Mouse (Mus musculus) cortical plate, adult 2 months (tissue): ENCODE results near the gene Tet2. TPM values are rescaled to one million over a fixed set of nuclear protein-coding genes. Genes with fewer than 3 reads are reported as not detected.

Source experiments
- H3K27ac ChIP-seq: fragments of 200-500 bp; 2 replicates; pipeline ENCODE4 v1.5.1; 2012; ENCODE audit warnings: low read length, control low read depth, inconsistent platforms; ENCODE audit not compliant: insufficient read depth
- H3K4me1 ChIP-seq: fragments of 200-500 bp; 2 replicates; pipeline ENCODE4 v1.6.1; 2011; ENCODE audit warnings: low read length; ENCODE audit not compliant: control insufficient read depth, insufficient read depth
- H3K4me3 ChIP-seq: fragments of 200-500 bp; 2 replicates; pipeline ENCODE4 v1.5.1; 2011; ENCODE audit warnings: mild to moderate bottlenecking, low read length, control low read depth; ENCODE audit not compliant: insufficient read depth
- CTCF ChIP-seq: fragments of 200-500 bp; IDR thresholded peaks from 2 replicates; pipeline ENCODE4 v1.5.1; 2011; ENCODE audit warnings: mild to moderate bottlenecking, control low read depth, low read length; ENCODE audit not compliant: insufficient read depth; ENCODE audit errors: extremely low read depth
- POLR2A ChIP-seq: fragments of 200-500 bp; IDR thresholded peaks from 2 replicates; pipeline ENCODE4 v1.6.1; 2011; ENCODE audit warnings: mild to moderate bottlenecking, low read length, control low read depth; ENCODE audit not compliant: insufficient read depth; ENCODE audit errors: extremely low read depth
- polyA plus RNA-seq: library from polyadenylated mRNA; depleted of rRNA; stranded (reverse); fragments of >200 nt; gene quantifications from 2 replicates; pipeline ENCODE4 v1.2.3, GENCODE M21; 2012

The Tet2 gene
- polyA plus RNA-seq, 1 experiment: 25.6 TPM

DNA sequence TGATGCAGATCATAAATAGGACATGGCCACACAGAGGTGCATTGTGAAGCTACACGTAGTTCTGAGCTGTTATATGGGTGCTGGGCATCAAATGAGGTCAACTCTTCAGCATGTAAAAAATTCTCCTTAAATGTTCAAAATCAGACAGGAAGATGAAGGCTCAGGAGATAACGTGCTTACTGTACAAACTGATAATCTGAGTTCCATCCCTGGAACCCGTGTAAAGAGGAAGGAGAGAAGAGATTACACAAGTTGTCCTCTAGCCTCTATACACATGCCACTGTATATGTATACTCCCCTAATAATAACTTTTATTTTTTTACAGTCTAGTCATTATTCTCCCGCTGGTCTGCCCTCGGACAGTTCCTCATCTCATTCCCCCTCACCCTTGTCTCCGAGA lies 21.7 kb downstream of the Tet2 start:
- H3K27ac ChIP-seq: no peak overlapping the region
- TF ChIP-seq CTCF: no peak
- no peak for TF ChIP-seq POLR2A
- H3K4me3 ChIP-seq: no peak overlapping the region
- H3K4me1 ChIP-seq: peaks cover 2% of the 10 kb centered on the region; the same call in 1 of the 2 replicates

DNA sequence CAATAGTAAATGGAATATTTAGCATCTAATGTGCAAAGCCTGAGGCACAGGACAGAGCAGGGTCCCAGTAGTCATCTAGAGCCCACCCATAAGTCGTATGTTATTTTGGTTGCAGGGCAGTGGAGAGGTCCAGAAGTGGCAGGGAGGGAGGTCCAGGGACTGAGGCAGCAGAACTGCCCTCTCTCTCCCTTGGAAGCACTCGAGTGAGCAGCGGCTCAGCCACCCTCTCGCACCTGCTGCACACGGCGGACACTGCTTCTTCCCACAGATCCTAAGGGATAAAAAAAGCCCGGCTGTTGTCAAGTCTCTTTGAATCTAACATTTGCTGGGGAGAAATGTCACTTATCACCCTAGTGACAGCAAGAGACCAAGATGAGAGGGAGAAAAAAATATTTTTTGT lies 22.6 kb downstream of the Tet2 start:
- no peak overlapping the region for H3K27ac ChIP-seq
- peaks cover 2% of the 10 kb centered on the region; the same call in 1 of the 2 replicates for H3K4me1 ChIP-seq
- no peak overlapping the region for H3K4me3 ChIP-seq
- TF ChIP-seq CTCF: no peak
- TF ChIP-seq POLR2A: no peak

DNA sequence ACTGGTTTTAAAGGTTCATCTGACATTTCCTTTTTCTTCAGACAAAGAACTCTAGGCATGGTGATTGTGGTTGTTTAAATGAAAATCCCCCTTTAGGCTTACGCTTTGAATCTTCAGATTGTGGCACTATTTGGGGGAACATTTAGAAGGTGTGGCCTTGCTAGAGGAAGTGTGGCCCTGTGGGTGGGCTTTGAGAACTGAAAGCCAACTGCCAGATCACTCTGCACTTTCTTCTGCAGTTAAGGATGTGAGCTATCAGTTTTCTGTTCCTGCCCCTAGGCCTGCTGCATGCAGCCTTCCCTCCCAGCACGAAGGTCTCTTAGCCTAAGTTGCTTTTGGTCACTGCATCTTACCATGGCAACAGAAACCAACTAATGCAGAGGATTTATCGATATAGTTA lies 26.1 kb downstream of the Tet2 start:
- no peak overlapping the region for H3K4me3 ChIP-seq
- peaks cover 2% of the 10 kb centered on the region; the same call in 1 of the 2 replicates for H3K4me1 ChIP-seq
- TF ChIP-seq CTCF: no peak
- TF ChIP-seq POLR2A: no peak
- no peak overlapping the region for H3K27ac ChIP-seq

DNA sequence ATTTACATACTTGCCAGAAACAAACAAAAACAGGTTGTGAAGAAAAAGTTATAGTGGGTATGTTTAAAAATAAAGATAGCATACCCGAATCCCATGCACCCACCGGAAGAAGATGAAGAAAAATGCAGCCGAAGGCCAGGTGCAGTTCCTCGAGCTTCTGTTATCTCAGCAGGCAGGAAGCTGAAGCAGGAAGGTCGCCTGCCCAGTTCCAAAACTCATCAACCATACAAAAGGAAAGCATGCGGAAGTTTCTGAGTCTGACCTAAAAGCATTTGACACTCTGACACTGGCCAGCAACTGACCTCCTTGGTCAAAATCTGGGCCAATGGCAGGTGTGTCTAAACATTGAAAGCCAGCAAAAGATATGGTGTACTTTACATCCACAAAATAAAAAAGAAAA lies 26.8 kb downstream of the Tet2 start:
- TF ChIP-seq POLR2A: no peak
- no peak for TF ChIP-seq CTCF
- H3K4me3 ChIP-seq: no peak overlapping the region
- no peak overlapping the region for H3K27ac ChIP-seq
- peaks cover 2% of the 10 kb centered on the region; the same call in 1 of the 2 replicates for H3K4me1 ChIP-seq

DNA sequence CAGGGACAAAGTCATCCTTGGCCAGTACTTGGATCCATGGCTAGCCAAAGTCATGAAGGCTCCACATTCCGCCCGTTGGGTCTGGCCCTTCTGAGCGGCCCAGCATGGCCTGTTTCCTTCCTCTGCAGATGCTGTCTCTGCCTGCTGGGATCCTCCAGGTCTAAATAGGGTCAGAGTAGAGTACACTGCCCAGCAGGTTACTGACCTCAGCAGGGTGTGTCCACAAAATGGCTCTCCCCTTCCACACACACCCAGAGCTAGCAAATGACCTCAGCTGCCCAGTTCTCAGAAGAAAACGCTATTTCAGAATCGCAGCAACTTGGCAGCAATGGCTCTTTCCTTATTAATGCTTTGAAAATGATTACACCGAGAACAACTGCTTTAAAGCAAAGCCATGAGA lies 27.5 kb downstream of the Tet2 start:
- Histone ChIP-seq H3K27ac (no peak overlapping the region), H3K4me3 (no peak overlapping the region), H3K4me1 (peaks cover 2% of the 10 kb centered on the region; the same call in 1 of the 2 replicates)
- TF ChIP-seq CTCF (no peak), POLR2A (no peak)

DNA sequence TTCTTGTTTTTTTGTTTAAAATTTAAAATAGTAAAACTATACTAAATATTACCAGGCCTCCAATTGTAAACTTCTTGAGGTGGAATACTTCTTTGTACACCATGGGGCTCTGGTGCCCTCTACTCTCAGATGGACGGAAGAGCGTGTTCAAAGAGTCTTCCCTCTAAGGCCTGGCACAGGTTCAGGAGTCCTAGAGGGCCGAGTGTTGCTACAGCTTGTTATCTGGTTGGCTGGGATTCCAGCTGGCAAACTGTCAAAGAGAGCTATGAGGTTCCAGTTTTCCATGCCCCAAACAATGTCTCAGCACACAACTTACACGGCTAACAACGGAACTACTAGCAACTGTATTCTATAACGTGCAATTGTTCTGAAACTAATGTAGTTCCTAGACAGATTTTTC lies 28.8 kb downstream of the Tet2 start:
- H3K4me1 ChIP-seq: no peaks in the 10 kb centered on the region
- no peak overlapping the region for H3K4me3 ChIP-seq
- TF ChIP-seq POLR2A: no peak
- no peak for TF ChIP-seq CTCF
- H3K27ac ChIP-seq: no peak overlapping the region

DNA sequence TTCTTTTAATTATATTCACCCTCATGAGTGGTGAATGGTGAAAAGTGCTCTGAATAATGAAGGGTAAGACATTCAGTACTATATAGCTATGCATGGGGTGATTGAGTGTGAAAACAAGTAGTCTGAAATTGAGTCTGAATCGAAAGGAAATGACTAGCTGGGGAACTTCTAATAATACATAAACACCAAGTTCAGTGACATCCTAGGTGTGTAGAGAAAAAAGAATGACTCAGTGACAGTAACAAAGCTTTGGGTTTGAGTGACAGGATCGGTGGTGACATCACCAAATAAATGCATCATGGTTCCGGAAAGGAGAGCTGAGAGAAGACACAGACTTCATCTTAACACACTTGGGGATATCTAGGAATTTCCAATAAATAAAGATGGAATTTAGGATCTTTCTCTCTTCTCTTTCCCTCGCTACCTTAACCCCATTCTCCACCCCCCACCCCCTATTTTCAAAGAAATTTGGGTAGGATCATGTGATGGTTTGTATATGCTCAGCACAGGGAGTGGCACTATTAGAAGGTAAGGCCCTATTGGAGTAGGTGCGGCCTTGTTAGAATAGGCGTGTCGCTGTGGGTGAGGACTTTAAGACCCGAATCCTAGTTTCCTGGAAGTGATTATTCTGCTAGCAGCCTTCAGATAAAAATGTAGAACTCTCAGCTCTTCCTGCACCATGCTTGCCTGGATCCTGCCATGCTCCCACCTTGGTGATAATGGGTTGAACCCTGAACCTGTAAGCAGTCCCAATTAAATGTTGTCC lies 29.6 kb downstream of the Tet2 start:
- H3K4me1 ChIP-seq: peaks cover 2% of the 10 kb centered on the region
- H3K4me3 ChIP-seq: no peak overlapping the region
- TF ChIP-seq POLR2A (no peak), CTCF (no peak)
- no peak overlapping the region for H3K27ac ChIP-seq

DNA sequence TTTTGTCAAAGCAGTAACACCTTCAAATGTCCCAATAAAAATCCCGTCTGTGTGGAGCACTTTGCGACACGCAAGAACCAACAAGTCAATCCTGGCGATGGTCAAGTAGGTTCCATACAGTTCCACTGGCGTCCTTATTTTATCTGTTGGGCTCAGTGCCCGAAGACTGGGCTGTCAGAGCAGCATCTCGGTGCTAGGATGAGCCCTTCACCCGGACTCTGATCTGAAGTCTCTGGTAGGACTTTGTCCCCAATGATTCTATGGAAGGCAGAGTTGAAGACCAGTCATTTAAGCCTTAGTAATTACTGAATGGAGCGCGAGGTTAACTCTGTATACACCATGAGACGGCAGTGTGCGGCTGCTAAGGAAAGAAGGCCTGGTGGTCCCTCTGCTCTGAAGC lies 30.6 kb downstream of the Tet2 start:
- TF ChIP-seq CTCF (no peak), POLR2A (no peak)

DNA sequence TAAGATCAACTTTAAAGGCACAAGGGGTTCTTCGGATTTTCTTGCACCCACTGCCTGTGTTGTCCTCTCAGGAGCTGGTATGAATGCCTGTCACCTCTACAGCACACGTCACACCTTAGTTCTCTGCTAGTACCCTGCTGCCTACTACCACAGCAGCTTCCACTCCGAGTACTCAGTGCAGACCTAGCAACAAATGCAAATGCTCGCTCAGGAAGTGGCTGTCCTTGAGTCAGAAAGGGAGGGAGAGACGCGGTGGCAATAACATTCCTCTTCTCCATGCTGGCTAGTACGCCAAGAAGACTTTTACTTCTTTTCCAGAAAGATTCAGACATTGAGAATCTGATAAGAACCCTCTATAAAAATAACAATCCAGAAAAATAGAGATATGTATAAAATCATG lies 31.5 kb downstream of the Tet2 start:
- H3K4me1 ChIP-seq: peaks cover 4% of the 10 kb centered on the region
- H3K27ac ChIP-seq: no peak overlapping the region
- TF ChIP-seq POLR2A: no peak
- TF ChIP-seq CTCF: no peak
- H3K4me3 ChIP-seq: no peak overlapping the region

More for the DNA sequence above, 30.6 kb downstream of the Tet2 start:
- peaks cover 4% of the 10 kb centered on the region for H3K4me1 ChIP-seq
- no peak overlapping the region for H3K27ac ChIP-seq
- H3K4me3 ChIP-seq: no peak overlapping the region

DNA sequence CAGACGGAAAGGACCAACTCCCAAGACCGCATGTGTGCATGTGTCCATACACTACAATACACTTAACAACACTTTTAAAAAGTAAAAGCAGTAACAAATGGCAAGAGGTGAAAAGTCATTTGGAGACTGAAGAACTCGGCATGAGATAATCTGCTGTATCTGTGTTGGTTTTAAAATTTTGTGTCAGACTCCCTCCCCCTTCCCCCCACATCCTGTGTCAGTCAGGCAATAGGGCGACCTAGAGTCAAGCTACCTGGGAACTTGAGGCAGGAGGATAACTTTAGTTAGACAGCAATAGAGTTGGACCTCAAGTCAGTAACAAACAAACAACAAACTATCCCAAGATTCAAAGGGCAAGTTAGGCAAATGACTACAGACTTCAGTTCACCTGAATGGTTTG lies 34.6 kb downstream of the Tet2 start:
- TF ChIP-seq CTCF (no peak), POLR2A (no peak)
- H3K4me1 ChIP-seq: peaks cover 4% of the 10 kb centered on the region
- no peak overlapping the region for H3K27ac ChIP-seq
- H3K4me3 ChIP-seq: no peak overlapping the region

DNA sequence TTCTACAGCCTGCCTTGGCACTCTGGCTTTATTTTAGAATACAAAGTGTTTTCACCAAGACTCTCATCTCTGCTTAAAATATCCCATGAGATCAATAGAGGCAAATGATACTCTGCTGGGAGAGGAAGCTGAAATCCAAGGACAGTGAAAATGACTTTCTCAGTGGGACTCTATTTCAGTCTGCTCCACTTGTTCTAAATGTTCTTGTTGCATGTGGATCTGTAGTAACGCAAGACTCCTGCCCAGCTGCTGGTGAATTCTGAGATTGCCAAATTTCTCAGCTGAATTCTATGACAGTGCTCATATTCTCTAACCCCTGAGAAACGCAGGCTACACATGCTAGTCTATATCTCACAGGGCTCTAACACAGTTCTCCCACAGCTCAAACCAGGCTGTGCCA lies 35.1 kb downstream of the Tet2 start:
- Histone ChIP-seq H3K4me3 (no peak overlapping the region), H3K4me1 (peaks cover 4% of the 10 kb centered on the region), H3K27ac (no peak overlapping the region)
- no peak for TF ChIP-seq CTCF
- no peak for TF ChIP-seq POLR2A

DNA sequence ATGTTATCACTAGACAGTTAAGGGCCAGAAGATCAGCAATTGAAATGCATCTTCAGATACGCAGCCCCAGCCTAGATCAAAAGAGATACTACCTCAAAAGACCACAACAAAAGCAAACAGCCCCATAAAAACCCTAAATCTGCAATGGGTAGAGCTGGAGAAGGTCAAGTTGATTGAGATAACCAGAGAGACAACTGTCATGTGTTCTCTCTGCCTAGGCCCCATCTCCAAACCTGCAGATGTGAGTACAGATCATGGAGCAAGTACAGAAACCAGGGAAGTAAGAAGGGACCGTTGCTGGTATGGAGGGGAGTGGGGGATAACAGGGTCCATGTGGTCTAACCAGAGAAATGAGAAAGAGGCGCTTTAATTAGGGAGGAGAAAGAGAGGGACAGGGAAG lies 36.1 kb downstream of the Tet2 start:
- TF ChIP-seq CTCF (no peak), POLR2A (no peak)
- no peak overlapping the region for H3K4me3 ChIP-seq
- H3K4me1 ChIP-seq: peaks cover 4% of the 10 kb centered on the region
- H3K27ac ChIP-seq: no peak overlapping the region
